Mouse (Mus musculus) stomach, postnatal 0 days (tissue): ENCODE measurements around the gene Taok3.

ENCODE experiments used
- CTCF ChIP-seq: IDR thresholded peaks from 2 replicates; pipeline ENCODE4 v1.5.1; 2016; ENCODE audit warnings: antibody characterized with exemption, low read depth, mild to moderate bottlenecking, moderate library complexity
- EP300 ChIP-seq: optimal IDR thresholded peaks from 2 replicates; pipeline ENCODE3; 2016; ENCODE audit warnings: antibody characterized with exemption

DNA sequence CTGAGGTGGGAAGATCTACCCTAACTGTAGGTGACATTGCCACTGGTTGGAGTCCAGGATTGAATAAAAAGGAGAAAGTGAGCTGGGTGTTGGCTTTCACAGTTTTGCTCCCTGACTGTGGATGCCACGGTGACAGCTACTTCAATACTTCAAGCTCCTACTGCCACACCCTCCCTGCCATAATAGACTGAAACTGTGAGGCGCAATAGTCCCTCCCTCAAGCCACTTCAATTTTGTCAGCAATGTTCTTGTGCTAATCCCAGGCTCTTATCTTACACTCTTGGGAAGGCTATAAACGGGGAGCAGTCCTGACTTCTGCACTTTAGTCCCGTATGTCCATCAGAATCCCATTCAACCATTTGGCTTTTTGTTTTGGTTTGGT lies 159.7 kb downstream of the Taok3 start:
- TF ChIP-seq CTCF (no peak), EP300 (no peak)
